Mouse (Mus musculus) olfactory bulb, adult 2 months (tissue): Measurements from ENCODE around the gene Ahcyl1.

Experiments used
- CTCF ChIP-seq: fragments of 200-500 bp; IDR thresholded peaks from 2 replicates; pipeline ENCODE4 v1.5.1; 2012; ENCODE audit warnings: low read depth, mild to moderate bottlenecking, low read length, moderate library complexity; ENCODE audit not compliant: insufficient read depth
- POLR2A ChIP-seq: fragments of 200-500 bp; IDR thresholded peaks from 2 replicates; pipeline ENCODE4 v1.6.1; 2012; ENCODE audit warnings: mild to moderate bottlenecking, low read depth, low read length, moderate library complexity; ENCODE audit not compliant: insufficient read depth

DNA sequence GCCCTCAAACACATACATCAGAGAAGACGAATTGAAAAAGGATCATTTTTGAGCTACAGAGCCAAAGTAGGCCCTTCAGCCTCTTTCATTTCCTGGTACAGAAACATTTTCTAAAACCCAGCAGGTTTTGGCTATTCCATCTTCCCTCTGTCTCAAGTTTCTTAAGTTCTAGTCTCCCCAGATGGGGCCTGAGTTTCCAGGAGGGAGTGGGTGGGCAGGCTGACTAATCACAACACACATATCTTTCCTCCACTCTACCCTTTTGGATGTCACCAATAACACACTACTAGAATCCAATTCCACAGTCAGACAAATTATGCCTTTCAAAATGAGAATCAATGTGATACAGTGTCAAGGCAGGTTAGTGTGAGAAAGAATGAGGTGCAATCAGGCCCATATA is 12.8 kb downstream of the Ahcyl1 start:
- TF ChIP-seq CTCF (no peak), POLR2A (no peak)
